Mouse (Mus musculus) heart, postnatal 0 days (tissue): ENCODE data around the gene Panx3.

Experiments used
- CTCF ChIP-seq: IDR thresholded peaks from 2 replicates; pipeline ENCODE4 v1.5.1; 2016; ENCODE audit warnings: antibody characterized with exemption, control low read depth, low read depth
- EP300 ChIP-seq: IDR thresholded peaks from 2 replicates; pipeline ENCODE4 v1.6.1; 2016; ENCODE audit warnings: antibody characterized with exemption, low read depth

- TF ChIP-seq CTCF = no peak
- no peak for TF ChIP-seq EP300
Observed at GRCm38 (mm10) chr9:37615220-37615619, 53.8 kb downstream of the Panx3 start.
